Mouse (Mus musculus) adrenal gland, adult 8-10 months (tissue): Measurements from ENCODE around the gene Sfta2. TPM values are rescaled to one million over a fixed set of nuclear protein-coding genes. Genes with fewer than 3 reads are reported as not detected.
A peak's percentile ranks its signal among the peaks of the same experiment; 100 is the strongest.

ENCODE experiments used
- DNase-seq: peaks from one replicate; pipeline ENCODE4 v3.0.0; 2022
- total RNA-seq, 4 experiments: library from RNA; stranded (reverse); gene quantifications; 2 replicates each; pipeline ENCODE4 v1.2.4; 2022

Sfta2 gene
- not detected for total RNA-seq

GRCm38 (mm10) chr17:35601249-35601648, at the start of gene Sfta2:
Sfta2 (plus strand) TSS chr17:35601549.
- DNase-seq: no peak

- no peak for DNase-seq
These were observed 49.4 kb upstream of the Sfta2 start, which contains the start of gene Cdsn for GRCm38 (mm10) chr17:35551881-35552414. Cdsn (plus strand) TSS chr17:35552128.

DNA sequence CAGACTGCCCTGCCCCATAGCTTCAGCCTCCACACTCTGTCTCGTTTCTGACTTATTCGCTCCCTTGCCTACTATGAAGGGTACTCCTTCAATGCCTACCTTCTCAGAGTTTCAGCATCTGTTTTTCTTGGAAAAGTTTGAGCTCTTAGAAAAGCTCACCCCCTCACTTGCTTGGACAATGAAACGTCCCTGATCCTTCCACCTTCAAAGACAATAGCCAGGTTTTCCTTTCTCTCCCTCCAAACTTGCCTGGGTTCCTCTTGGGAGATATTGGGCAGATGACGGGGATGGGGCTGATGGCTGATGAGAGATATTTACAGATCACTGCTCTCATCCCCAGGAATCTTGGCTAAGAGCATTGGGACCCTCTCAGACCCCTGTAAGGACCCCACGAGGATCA, 47.0 kb upstream of the Sfta2 start:
- no peak for DNase-seq

DNA sequence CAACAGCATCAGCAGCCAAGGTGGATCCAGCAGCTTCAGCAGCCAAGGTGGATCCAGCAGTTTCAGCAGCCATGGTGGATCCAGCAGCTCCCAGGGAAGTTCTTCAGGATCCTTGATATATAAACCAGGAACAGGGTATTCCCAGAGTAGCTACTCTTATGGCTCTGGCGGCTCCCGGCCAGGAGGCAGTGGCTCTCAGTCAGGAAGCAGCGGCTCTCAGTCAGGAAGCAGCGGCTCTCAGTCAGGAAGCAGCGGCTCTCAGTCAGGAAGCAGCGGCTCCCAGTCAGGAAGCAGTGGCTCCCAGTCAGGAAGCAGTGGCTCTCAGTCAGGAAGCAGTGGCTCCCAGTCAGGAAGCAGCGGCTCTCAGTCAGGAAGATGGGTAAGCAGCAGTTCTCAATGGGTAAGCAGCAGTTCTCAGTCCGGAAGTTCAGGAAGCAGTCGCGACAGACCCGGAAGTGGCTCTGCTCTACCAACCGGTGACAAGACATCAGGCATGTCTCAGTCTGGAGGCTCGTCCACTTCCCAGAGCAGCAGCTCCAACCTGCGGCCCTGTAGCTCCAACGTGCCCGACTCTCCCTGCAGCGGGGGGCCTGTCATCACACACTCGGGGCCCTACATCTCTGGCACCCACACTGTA, 46.5 kb upstream of the Sfta2 start:
- no peak for DNase-seq

GRCm38 (mm10) chr17:35556186-35556765, 45.1 kb upstream of the Sfta2 start:
- DNase-seq: no peak

DNA sequence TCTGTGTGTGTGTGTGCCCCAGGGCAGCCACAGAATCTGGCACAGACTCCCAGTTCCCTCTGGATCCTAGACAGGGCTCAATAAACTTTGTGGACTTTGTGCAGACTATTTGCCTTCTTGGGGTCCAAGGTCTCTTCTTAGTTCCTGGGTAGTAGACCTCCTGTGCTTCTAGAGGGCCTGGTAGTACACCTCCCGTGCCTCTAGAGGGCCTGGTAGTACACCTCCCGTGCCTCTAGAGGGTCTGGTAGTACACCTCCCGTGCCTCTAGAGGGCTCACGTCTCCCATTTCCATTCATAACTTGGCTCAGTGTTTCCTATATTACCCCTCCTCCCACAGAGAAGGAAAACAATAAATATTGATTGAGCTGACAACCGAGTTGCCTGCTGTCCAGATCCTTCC, 44.5 kb upstream of the Sfta2 start:
- no peak for DNase-seq

DNA sequence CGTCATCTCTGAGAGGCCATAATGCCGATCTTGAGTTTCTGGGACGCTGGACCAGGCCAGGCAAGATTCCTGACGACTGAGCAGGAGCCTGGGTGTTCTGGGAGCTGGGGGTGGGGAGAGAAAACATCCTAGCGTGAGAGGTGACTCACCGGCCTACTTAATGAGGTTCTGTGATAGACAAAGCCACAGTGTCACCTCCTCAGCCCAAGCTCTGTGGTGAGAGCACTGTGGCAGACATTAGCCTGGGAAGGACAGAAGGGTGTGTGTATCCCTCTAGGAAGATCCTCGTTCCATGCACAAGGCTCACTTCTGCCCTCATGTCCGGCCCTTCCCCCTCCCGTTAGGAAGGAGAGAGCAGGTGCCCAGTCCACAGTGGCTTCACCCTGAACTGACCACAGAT, 44.0 kb upstream of the Sfta2 start:
- DNase-seq: no peak

- DNase-seq: no peak
These were observed 43.1 kb upstream of the Sfta2 start for GRCm38 (mm10) chr17:35558216-35558615.

GRCm38 (mm10) chr17:35567150-35567549, 34.2 kb upstream of the Sfta2 start, which contains the start of gene 2300002M23Rik:
2300002M23Rik (plus strand) TSS chr17:35567450.
- DNase-seq: no peak

- DNase-seq: no peak
These were observed 33.6 kb upstream of the Sfta2 start for GRCm38 (mm10) chr17:35567767-35568166.

DNA sequence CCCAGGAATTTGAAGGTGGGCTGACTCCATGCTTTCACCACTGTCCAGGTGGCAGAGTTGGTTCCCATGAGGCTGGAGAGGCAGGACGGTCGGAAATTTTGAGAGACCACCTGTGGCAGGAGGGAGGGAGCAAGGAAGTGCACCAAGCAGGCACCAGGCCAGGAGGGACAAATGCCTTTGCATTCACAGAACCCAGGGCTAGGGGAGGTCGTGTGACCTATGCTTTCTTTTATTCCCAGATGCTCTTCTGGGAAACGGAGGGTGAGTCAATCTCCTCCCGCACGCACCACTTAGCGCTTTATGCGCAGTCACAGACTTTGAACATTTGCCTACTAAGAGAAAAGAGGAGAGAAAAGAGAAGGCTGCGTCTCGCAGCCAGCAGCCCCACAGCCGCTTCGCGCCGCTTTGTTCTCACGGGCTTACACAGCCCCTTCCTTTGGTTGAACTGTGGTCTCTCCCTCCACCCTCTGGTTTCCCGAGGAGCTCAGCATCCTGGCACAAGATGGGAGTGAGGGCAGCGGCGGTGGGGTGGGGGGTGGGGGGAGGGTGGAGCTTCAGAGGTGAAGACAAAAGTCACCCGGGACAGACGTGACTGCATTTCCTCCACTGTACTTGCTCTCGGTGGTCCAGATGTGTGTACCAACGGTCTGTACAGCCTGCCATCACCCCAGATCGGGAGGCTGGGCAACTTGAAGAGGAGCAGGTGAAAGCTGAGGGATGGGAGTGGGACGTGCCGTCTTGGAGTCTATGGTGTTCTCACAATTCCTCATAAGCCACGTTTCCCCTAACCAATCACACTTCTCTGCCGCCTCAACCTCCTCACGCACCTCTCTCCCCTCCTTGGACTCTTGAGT, 32.0 kb upstream of the Sfta2 start:
- no peak for DNase-seq

DNA sequence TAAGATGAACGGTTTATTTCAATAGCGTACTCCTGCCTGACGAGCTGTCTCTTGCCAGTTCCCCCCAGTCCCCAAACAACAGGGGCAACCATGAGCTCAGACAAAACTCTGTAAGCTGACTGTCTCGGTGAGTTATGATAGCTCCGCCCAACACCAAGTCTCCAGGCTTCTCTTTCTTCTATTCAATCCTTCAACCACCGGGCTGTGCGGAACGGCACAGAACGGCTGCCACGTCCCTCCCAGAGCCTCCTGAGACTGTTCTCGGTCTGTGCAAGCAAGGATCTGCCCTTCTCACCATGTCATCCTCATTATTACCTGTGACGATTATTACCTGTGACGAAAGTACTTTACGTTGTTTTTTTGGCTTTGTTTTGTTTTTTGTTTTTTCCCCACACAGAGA, 30.5 kb upstream of the Sfta2 start:
- DNase-seq: no peak

GRCm38 (mm10) chr17:35571477-35571876, 29.9 kb upstream of the Sfta2 start:
- DNase-seq: no peak

DNA sequence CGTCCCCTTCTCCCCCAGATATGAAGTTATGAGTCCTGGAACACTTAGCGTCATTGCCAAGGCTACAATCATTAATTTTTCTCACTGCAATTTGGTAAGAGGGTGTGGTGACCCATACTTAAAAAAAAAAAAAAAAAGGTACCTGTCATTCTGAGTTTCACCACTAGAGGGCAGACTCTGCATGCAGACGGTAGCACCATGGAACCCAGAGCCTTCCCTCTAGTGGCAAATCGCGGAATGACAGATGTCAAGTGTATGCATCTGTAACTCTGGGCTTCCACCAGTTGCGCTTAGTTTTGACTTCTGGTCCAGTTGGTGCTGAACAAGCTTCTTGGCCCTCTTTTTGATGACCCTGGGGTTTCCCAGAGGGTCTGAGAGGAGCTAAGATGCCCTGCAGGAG, 23.1 kb upstream of the Sfta2 start:
- peak; percentile 33 for DNase-seq

DNA sequence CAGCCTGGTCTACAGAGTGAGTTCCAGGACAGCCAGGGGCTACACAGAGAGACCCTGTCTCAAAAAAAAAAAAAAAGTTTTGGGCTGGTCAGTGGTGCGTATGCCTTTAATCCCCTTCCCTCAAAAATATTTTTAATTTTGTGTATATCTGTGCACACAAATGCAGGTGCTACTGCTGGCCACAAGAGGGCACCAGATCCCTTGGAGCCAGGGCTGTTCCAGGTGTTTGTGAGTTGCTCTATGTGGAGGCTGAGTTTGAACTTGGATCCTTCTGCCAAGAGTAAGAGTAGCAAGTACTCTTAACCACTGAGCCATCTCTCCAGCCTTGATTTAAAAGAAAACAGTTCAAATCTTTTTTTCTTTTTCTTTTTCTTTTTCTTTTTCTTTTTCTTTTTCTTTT, 18.4 kb upstream of the Sfta2 start:
- DNase-seq: no peak

- peak; percentile 38 for DNase-seq
These were observed 16.9 kb upstream of the Sfta2 start for GRCm38 (mm10) chr17:35584330-35584937.

- no peak for DNase-seq
These were observed 14.1 kb upstream of the Sfta2 start for GRCm38 (mm10) chr17:35587291-35587690.

DNA sequence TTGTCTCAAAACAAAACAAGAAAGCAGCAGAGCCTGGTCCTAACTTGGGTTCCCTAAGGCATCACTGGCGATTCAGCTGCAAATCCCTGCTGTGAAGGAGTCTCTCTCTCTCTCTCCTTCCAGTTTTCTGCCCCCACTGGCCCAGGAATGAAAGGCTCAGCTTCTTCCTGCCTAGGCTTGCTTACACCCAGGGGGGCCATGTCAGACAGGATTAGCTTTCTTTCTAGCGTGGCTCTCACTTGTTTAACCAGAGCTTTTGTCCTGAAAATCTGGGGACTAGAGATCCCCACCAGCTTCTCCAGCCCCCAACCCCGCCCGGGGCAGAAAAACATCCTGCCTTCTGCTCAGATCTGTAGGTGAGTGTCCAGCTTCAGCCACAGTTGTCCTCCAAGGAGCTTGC, 13.0 kb upstream of the Sfta2 start:
- no peak for DNase-seq

DNA sequence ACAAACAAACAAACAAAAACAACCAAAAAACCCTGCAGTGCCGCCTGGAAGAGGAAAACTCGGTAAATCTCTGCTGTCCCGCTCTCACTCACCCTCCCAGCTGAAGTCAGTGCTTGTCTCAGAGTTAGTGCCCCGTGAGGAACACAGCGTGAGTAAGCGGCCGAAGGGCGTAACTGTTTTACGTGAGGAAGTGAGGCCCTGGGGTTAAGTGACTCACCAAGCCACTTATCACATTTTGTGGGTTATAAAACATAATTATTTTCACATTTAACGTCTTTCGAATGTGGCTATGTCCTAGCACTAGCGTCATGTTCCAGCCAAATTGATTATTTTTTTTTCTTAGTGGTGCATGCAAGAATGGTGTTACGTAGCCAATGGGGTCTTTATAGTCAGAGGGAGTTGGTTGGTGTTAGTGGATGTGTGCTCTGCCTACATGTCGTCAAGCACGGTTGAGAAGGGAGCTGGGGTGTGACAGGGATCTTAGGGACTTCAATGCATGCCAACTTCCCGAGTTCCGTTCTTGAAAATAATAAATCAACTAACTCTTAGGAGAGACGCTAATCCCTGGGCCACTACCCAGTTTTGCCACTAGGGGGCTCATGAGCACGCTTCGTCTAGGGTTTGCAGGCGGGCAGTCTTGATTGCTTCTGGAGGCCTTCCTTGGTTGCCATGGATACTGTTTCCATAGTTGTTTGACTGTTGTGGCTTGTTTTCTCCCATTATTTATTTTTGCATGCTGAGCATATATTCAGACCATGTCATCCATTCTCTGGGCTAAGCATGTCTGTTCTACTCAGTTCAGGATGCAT, 10.7 kb upstream of the Sfta2 start:
- DNase-seq: peak; percentile 56

GRCm38 (mm10) chr17:35591219-35591578, 10.2 kb upstream of the Sfta2 start:
- DNase-seq: no peak

- DNase-seq: no peak
These were observed 9.6 kb upstream of the Sfta2 start for GRCm38 (mm10) chr17:35591731-35592130.

- no peak for DNase-seq
These were observed 9.2 kb upstream of the Sfta2 start for GRCm38 (mm10) chr17:35592131-35592530.
